Mouse (Mus musculus): ENCODE measurements around the gene Fam160a2.

- TF ChIP-seq GATA1 (IDR thresholded peaks at IDR 0.05; ENCODE audit: low read depth, low read length): no peak
- no peak for TF ChIP-seq EP300 (IDR thresholded peaks at IDR 0.05; ENCODE audit: low read depth in 1 of 2, low read length in 2 of 2)
- TF ChIP-seq GABPA (IDR thresholded peaks at IDR 0.05; ENCODE audit: low read depth, low read length): no peak
- no peak for TF ChIP-seq ZNF384 (IDR thresholded peaks at IDR 0.05; ENCODE audit: low read depth, low read length)
- TF ChIP-seq CTCF (IDR thresholded peaks at IDR 0.05 in 2 of 3, conservative IDR thresholded peaks at IDR 0.05 in 1 of 3; ENCODE audit: control insufficient read depth in 1 of 3, insufficient read depth in 1 of 3, low read depth in 2 of 3, low read length in 3 of 3, poor library complexity in 1 of 3, severe bottlenecking in 1 of 3): no peak
Observed at GRCm38 (mm10) chr7:105361713-105362112, 38.1 kb downstream of the Fam160a2 start.

All from MEL (cell line).